Mouse (Mus musculus) CH12.LX (cell line): ENCODE data around the gene Cacna1c. TPM values are rescaled to one million over a fixed set of nuclear protein-coding genes. Genes with fewer than 3 reads are reported as not detected.

Experiments
- DNase-seq: peaks from one replicate; pipeline ENCODE4 v3.0.0-alpha.2; 2013; ENCODE audit errors: extremely low read depth
- H3K27ac ChIP-seq: 2 replicates; pipeline ENCODE4 v1.5.1; 2012; ENCODE audit warnings: low read depth, mild to moderate bottlenecking, control low read depth, moderate library complexity; ENCODE audit not compliant: insufficient read depth
- H3K27me3 ChIP-seq: replicated peaks from 2 replicates; pipeline ENCODE3; 2012; ENCODE audit warnings: inconsistent platforms
- H3K36me3 ChIP-seq, 2 experiments: replicated peaks in 1 of 2; 2 replicates each; pipeline versions ENCODE3 to v1.6.1; 2012; ENCODE audit warnings: inconsistent platforms in 1 of 2, low read length in 1 of 2, mild to moderate bottlenecking in 1 of 2, mixed read lengths in 1 of 2, moderate library complexity in 1 of 2; ENCODE audit not compliant: control insufficient read depth in 1 of 2, insufficient read depth in 1 of 2
- H3K4me1 ChIP-seq, 2 experiments: 2 replicates each; pipeline ENCODE4 v1.6.1; 2012; ENCODE audit warnings: inconsistent platforms in 1 of 2, moderate library complexity in 1 of 2; ENCODE audit not compliant: insufficient read depth in 2 of 2, control insufficient read depth in 1 of 2
- H3K4me2 ChIP-seq: 2 replicates; pipeline ENCODE4 v1.6.1; 2012; ENCODE audit warnings: low read depth, mild to moderate bottlenecking, control low read depth; ENCODE audit not compliant: poor library complexity, insufficient read depth, severe bottlenecking
- H3K4me3 ChIP-seq, 3 experiments: fragments of 150-350 bp in 1 of 3; sonication (generic) in 1 of 3; replicated peaks in 1 of 3; 2 replicates each; pipeline versions ENCODE3 to v1.5.1; 2011 to 2012; ENCODE audit warnings: low read depth in 2 of 3, low read length in 2 of 3, mild to moderate bottlenecking in 2 of 3, moderate library complexity in 2 of 3, control low read depth in 1 of 3, improper control_type of control experiment in 1 of 3, inconsistent platforms in 1 of 3, mixed read lengths in 1 of 3; ENCODE audit not compliant: poor library complexity in 1 of 3
- H3K79me2 ChIP-seq: replicated peaks from 2 replicates; pipeline ENCODE4 v1.6.1; 2012; ENCODE audit warnings: mild to moderate bottlenecking, moderate library complexity; ENCODE audit not compliant: control insufficient read depth, poor library complexity, insufficient read depth, severe bottlenecking; ENCODE audit errors: extremely low read depth
- H3K9ac ChIP-seq: 2 replicates; pipeline ENCODE4 v1.6.1; 2012; ENCODE audit warnings: low read depth, mild to moderate bottlenecking, control low read depth, moderate library complexity; ENCODE audit not compliant: insufficient read depth
- H3K9me3 ChIP-seq: replicated peaks from 2 replicates; pipeline ENCODE3; 2012; ENCODE audit warnings: low read length, inconsistent platforms, mixed read lengths
- CHD1 ChIP-seq: IDR thresholded peaks from 2 replicates; pipeline ENCODE4 v1.6.1; 2012; ENCODE audit warnings: low read depth, low read length, improper control_type of control experiment, inconsistent platforms
- CTCF ChIP-seq, 2 experiments: IDR thresholded peaks in 1 of 2; conservative IDR thresholded peaks in 1 of 2; 2 replicates each; pipeline ENCODE4 v1.5.1; 2011 to 2012; ENCODE audit warnings: low read depth in 2 of 2, low read length in 2 of 2, improper control_type of control experiment in 1 of 2, inconsistent platforms in 1 of 2, mild to moderate bottlenecking in 1 of 2, moderate library complexity in 1 of 2
- ELF1 ChIP-seq: IDR thresholded peaks from 2 replicates; pipeline ENCODE4 v1.6.1; 2014; ENCODE audit warnings: low read depth, mild to moderate bottlenecking, inconsistent platforms, low read length, improper control_type of control experiment
- ETS1 ChIP-seq: conservative IDR thresholded peaks from 2 replicates; pipeline ENCODE4 v1.6.1; 2012; ENCODE audit warnings: low read depth, mild to moderate bottlenecking, inconsistent platforms, low read length, improper control_type of control experiment, moderate library complexity
- GABPA ChIP-seq: IDR thresholded peaks from 2 replicates; pipeline ENCODE4 v1.6.1; 2012; ENCODE audit warnings: low read depth, low read length, improper control_type of control experiment, inconsistent platforms; ENCODE audit not compliant: insufficient replicate concordance
- HCFC1 ChIP-seq: IDR thresholded peaks from 2 replicates; pipeline ENCODE4 v1.6.1; 2012; ENCODE audit warnings: low read depth, mild to moderate bottlenecking, inconsistent platforms, low read length, improper control_type of control experiment
- IRF4 ChIP-seq: IDR thresholded peaks from 2 replicates; pipeline ENCODE4 v1.6.1; 2014; ENCODE audit warnings: low read depth, mild to moderate bottlenecking, inconsistent platforms, low read length, improper control_type of control experiment
- JUN ChIP-seq: IDR thresholded peaks from 2 replicates; pipeline ENCODE4 v1.6.1; 2011; ENCODE audit warnings: low read depth, mild to moderate bottlenecking, low read length, improper control_type of control experiment, moderate library complexity; ENCODE audit not compliant: insufficient read depth
- JUND ChIP-seq: conservative IDR thresholded peaks from 2 replicates; pipeline ENCODE4 v1.6.1; 2011; ENCODE audit warnings: low read depth, low read length, improper control_type of control experiment
- KAT2A ChIP-seq: IDR thresholded peaks from 2 replicates; pipeline ENCODE4 v1.6.1; 2012; ENCODE audit warnings: low read length, improper control_type of control experiment, inconsistent platforms; ENCODE audit not compliant: insufficient replicate concordance
- MAFK ChIP-seq: IDR thresholded peaks from 2 replicates; pipeline ENCODE4 v1.6.1; 2011; ENCODE audit warnings: low read length, improper control_type of control experiment; ENCODE audit not compliant: insufficient replicate concordance
- MAX ChIP-seq: IDR thresholded peaks from 2 replicates; pipeline ENCODE4 v1.6.1; 2011; ENCODE audit warnings: low read length, improper control_type of control experiment
- MXI1 ChIP-seq: IDR thresholded peaks from 2 replicates; pipeline ENCODE4 v1.6.1; 2011; ENCODE audit warnings: mild to moderate bottlenecking, low read depth, low read length, improper control_type of control experiment
- MYC ChIP-seq: IDR thresholded peaks from 2 replicates; pipeline ENCODE4 v1.6.1; 2011; ENCODE audit warnings: low read depth, mild to moderate bottlenecking, improper control_type of control experiment, low read length
- PAX5 ChIP-seq: IDR thresholded peaks from 2 replicates; pipeline ENCODE4 v1.6.1; 2012; ENCODE audit warnings: low read length, inconsistent platforms, mixed read lengths
- POLR2A ChIP-seq: IDR thresholded peaks from 2 replicates; pipeline ENCODE4 v1.6.1; 2011; ENCODE audit warnings: low read depth, mild to moderate bottlenecking, improper control_type of control experiment, low read length
- POLR2AphosphoS2 ChIP-seq: IDR thresholded peaks from 2 replicates; pipeline ENCODE4 v1.6.1; 2011; ENCODE audit warnings: low read depth, low read length, improper control_type of control experiment
- RAD21 ChIP-seq: IDR thresholded peaks from 2 replicates; pipeline ENCODE4 v1.6.1; 2011; ENCODE audit warnings: low read depth, mild to moderate bottlenecking, low read length, improper control_type of control experiment, moderate library complexity
- RCOR1 ChIP-seq: conservative IDR thresholded peaks from 2 replicates; pipeline ENCODE4 v1.6.1; 2012; ENCODE audit warnings: low read depth, mild to moderate bottlenecking, inconsistent platforms, low read length, improper control_type of control experiment
- SIN3A ChIP-seq: IDR thresholded peaks from 2 replicates; pipeline ENCODE4 v1.6.1; 2012; ENCODE audit warnings: low read length, improper control_type of control experiment, inconsistent platforms
- SMC3 ChIP-seq: IDR thresholded peaks from 2 replicates; pipeline ENCODE4 v1.6.1; 2011; ENCODE audit warnings: low read depth, low read length, improper control_type of control experiment
- USF2 ChIP-seq: conservative IDR thresholded peaks from 2 replicates; pipeline ENCODE4 v1.6.1; 2011; ENCODE audit warnings: low read depth, low read length, improper control_type of control experiment
- ZMIZ1 ChIP-seq: IDR thresholded peaks from 2 replicates; pipeline ENCODE4 v1.6.1; 2012; ENCODE audit warnings: low read depth, mild to moderate bottlenecking, inconsistent platforms, low read length, improper control_type of control experiment
- ZNF384 ChIP-seq: IDR thresholded peaks from 2 replicates; pipeline ENCODE4 v1.6.1; 2012; ENCODE audit warnings: low read depth, low read length, improper control_type of control experiment, inconsistent platforms
- dilution Hi-C: fragments of 300-500 bp; cut with MboI; formaldehyde crosslinking; loops from 2 replicates; pipeline ENCODE4 v1.14.3; 2020; ENCODE audit warnings: low sequenced_read_pairs; ENCODE audit not compliant: extremely low pct_unique_long_range_greater_than_20kb, extremely low pct_ligation_motif_present
- in situ Hi-C: fragments of 300-500 bp; cut with MboI; formaldehyde crosslinking; loops from 3 replicates; pipeline ENCODE4 v1.14.3; 2019; ENCODE audit warnings: low sequenced_read_pairs, low pct_ligation_motif_present, low pct_unique_long_range_greater_than_20kb, mixed read lengths
- polyA plus RNA-seq: library from polyadenylated mRNA; unstranded; fragments of >175 nt; gene quantifications from 2 replicates; pipeline ENCODE4 v1.2.1, GENCODE M21; 2012; ENCODE audit warnings: low read depth; ENCODE audit not compliant: insufficient read length
- total RNA-seq, 2 experiments: library from RNA; depleted of rRNA; stranded (reverse); fragments of 300-350 nt in 1 of 2; fragments of >200 nt in 1 of 2; gene quantifications; 2 replicates each; pipeline ENCODE4 v1.2.3; 2012 to 2014

The Cacna1c gene
- total and polyA plus RNA-seq, 3 experiments = 0.04 TPM; not detected in 2

DNA sequence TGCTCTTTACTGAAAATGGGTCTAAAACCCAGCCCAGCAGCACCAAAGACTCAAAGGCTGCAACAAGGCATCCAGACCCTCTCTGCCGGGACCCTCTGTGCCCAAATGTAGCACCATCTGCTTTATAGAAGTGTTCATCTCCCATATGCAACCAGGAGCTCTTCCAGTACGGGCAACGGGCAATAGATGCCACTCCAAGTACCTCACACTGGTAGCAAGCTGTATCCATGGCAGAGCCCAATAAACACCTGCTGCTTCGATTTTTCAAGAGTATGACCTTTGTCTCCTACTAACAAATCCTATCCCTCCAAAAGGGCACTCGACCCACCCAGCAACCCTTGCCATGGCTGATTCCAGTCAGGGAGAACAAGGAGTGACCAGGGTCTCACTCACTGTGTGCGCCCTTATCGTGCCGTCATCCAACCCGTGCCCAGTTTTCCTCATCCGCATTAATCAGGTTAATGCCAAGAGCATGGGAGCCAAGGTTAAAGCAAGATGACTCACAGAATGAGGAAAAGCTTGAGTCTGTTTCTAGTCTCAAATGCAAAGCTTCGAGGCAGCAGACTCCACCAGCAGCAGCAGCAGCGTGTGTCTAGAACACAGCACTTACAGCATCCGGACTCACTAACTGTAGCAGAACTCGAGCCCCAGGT lies 122.7 kb downstream of the Cacna1c start:
- Histone ChIP-seq H3K4me1 (no peaks in the 10 kb centered on the region), H3K4me3 (no peak overlapping the region), H3K9me3 (no peaks in the 10 kb centered on the region), H3K79me2 (no peaks in the 10 kb centered on the region), H3K4me2 (no peak overlapping the region), H3K9ac (no peak overlapping the region), H3K36me3 (no peaks in the 10 kb centered on the region), H3K27ac (no peak overlapping the region), H3K27me3 (peaks cover 95% of the 10 kb centered on the region)
- DNase-seq = no peak
- dilution Hi-C loops (no loop called here), in situ Hi-C loops (no loop called here)
- no peak for TF ChIP-seq GABPA
- no peak for TF ChIP-seq POLR2A
- no peak for TF ChIP-seq CHD1
- no peak for TF ChIP-seq MAFK
- TF ChIP-seq KAT2A = no peak
- TF ChIP-seq ZNF384 = no peak
- TF ChIP-seq RAD21 = no peak
- TF ChIP-seq SMC3 = no peak
- TF ChIP-seq ZMIZ1 = no peak
- TF ChIP-seq PAX5 = no peak

- Histone ChIP-seq H3K4me2 (no peak overlapping the region), H3K27ac (no peak overlapping the region), H3K4me1 (no peaks in the 10 kb centered on the region), H3K36me3 (no peaks in the 10 kb centered on the region), H3K27me3 (peaks cover 94% of the 10 kb centered on the region), H3K4me3 (no peak overlapping the region), H3K79me2 (no peaks in the 10 kb centered on the region), H3K9me3 (no peaks in the 10 kb centered on the region), H3K9ac (no peak overlapping the region)
- no peak for TF ChIP-seq JUN
- no peak for TF ChIP-seq USF2
- TF ChIP-seq PAX5 = no peak
- TF ChIP-seq ETS1 = no peak
- TF ChIP-seq MAX = no peak
- in situ Hi-C loops (no loop called here), dilution Hi-C loops (no loop called here)
- DNase-seq = no peak
Measured at GRCm38 (mm10) chr6:119072772-119073171, 123.4 kb downstream of the Cacna1c start.

GRCm38 (mm10) chr6:119070771-119071170 lies 125.4 kb downstream of the Cacna1c start:
- H3K9me3 ChIP-seq = no peaks in the 10 kb centered on the region
- H3K4me2 ChIP-seq = no peak overlapping the region
- no peak overlapping the region for H3K4me3 ChIP-seq
- dilution Hi-C loops = no loop called here
- H3K36me3 ChIP-seq = no peaks in the 10 kb centered on the region
- H3K4me1 ChIP-seq = no peaks in the 10 kb centered on the region
- DNase-seq = no peak
- in situ Hi-C loops = no loop called here
- H3K27me3 ChIP-seq = peaks cover 95% of the 10 kb centered on the region
- TF ChIP-seq MAX = no peak
- TF ChIP-seq MAFK = no peak
- TF ChIP-seq MXI1 = no peak
- TF ChIP-seq CTCF (conservative IDR thresholded peaks at IDR 0.05 in 1 of 2, IDR thresholded peaks at IDR 0.05 in 1 of 2; ENCODE audit: low read depth in 2 of 2, low read length in 2 of 2) = no peak
- TF ChIP-seq POLR2AphosphoS2 = no peak
- no peak for TF ChIP-seq ZNF384
- TF ChIP-seq USF2 = no peak
- no peak for TF ChIP-seq JUND
- TF ChIP-seq SIN3A = no peak
- no peak for TF ChIP-seq ELF1
- TF ChIP-seq IRF4 = no peak
- no peak for TF ChIP-seq RCOR1
- TF ChIP-seq HCFC1 = no peak
- TF ChIP-seq ETS1 = no peak
- no peak for TF ChIP-seq MYC
- no peak overlapping the region for H3K27ac ChIP-seq
- no peaks in the 10 kb centered on the region for H3K79me2 ChIP-seq
- no peak overlapping the region for H3K9ac ChIP-seq
